Mouse (Mus musculus): Measurements from ENCODE around the gene Olfr1491.

The Olfr1491 gene

GRCm38 (mm10) chr19:13696968-13697367, at the start of gene Olfr1491:
Gene Olfr1491 (plus strand): TSS chr19:13697268.
- no peak for DNase-seq (ENCODE audit: low read depth, low spot score)

- DNase-seq (ENCODE audit: low read depth, low spot score): no peak
Observed at GRCm38 (mm10) chr19:13650791-13651190, 46.3 kb upstream of the Olfr1491 start, which contains the start of gene Olfr1490. Gene Olfr1490 (plus strand): TSS chr19:13651091.

DNA sequence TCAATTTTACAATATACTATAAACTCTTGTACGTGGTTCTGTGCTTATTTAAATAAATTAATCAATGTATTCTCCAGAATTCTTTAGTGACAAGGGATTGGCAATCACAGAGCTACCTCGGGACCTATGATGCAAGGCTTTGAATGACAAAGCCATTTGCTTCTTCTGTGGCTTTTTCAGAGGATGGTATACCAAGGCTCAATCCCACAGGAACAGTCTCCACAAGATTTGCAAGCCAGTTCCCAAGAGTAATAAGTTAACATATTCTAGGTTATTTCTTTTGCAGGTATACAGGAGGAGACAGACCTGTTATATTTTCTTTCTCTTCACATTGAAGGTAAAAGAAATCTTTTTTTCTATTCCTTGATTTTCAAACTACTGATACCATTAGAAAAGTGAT, 25.9 kb downstream of the Olfr1491 start, which contains the start of gene Olfr1493-ps1:
Gene Olfr1493-ps1, plus strand, starts transcription at position 301 of the 400 bp plus-strand sequence.
- no peak for DNase-seq (ENCODE audit: low read depth, low spot score)

DNA sequence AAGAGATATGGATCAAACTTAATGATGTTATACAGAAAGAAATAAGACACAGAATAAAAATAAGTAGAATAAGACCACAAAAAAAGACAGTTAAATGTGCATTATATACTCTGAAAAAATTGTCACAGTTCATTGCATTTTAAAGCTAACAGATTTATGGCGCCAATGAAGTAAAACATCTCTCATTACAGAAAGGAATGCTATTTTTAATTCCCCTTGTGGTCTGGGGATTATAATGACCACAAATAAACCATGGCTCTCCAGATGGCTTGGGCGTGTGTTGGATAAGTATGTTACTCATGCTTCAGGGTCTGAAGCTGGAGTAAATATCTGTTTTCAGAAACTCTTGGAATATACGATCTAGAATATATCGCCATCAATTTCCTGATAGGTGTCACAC, 42.4 kb downstream of the Olfr1491 start, which contains the start of gene Olfr1494:
Gene Olfr1494, plus strand, starts transcription at position 301 of the 400 bp plus-strand sequence.
- DNase-seq (ENCODE audit: low read depth, low spot score): no peak

DNA sequence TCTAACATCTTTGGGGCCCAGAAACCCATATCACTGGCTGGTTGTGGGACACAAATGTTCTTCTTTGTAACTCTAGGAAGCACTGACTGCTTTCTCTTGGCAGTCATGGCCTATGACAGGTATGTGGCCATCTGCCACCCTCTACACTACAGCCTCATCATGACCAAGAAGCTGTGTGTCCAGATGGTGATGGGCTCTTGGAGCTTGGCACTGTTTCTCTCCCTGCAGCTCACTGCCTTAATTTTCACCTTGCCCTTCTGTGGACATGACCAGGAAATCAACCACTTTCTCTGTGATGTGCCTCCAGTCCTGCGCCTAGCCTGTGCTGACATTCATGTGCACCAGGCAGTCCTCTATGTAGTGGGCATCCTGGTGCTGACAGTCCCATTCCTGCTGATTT, 52.3 kb downstream of the Olfr1491 start:
- no peak for DNase-seq (ENCODE audit: low read depth, low spot score)

Data from retina, adult 2 months (tissue).